8 mouse cellular contexts compared by ENCODE assay signal in the genomic region with DNA sequence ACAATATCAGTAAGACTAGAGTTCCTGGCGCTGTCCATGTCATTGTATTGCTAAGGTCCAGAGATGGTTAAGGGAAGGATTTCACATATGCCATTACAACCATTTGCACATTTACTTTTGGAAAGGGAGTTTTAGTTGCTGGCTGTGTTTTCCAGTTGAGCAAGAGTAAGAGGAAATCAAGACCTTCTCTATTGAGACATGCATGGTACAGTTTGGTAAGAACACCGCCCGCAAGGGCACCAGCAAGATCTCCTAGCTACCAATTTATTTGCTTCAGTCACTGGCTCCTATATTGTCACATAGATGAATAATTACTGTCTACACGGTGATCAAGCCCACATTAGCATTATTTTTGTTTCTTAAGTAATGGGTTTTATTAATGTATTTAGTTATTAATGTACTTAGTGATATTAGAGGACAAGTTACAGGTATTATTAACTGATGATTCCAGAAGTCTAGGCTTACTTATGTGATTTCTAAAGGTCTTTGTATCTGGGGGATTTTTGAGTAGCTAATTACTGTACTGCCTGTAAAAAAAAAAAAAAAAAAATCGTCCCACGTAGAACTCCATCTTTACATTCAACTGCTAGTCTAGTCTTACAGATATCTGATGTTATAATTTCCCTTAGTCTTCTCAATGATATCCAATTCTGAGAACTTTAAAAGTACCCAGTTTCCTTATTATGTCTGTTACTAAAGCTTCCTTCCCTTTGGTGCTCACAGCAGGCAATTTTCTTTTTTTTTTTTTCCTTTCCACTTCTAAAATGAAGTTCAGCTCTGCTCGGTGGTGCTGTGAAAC. TPM values are rescaled to one million over a fixed set of nuclear protein-coding genes. Genes with fewer than 3 reads are reported as not detected.
DNase-seq lines count a peak whose midpoint lies in the region; ATAC-seq and TF ChIP-seq lines count a peak whose summit lies in the region.

No protein-coding gene starts in this region.

- no peak for DNase-seq in kidney, postnatal 25 days
- DNase-seq in thymus, postnatal 36 days: no peak
- no peak for DNase-seq in adrenal gland, postnatal 25 days
- no peak for DNase-seq in left cerebral cortex, adult 8-10 months (ENCODE audit: low spot score in 2 of 2)

- peak overlapping the region; percentile 68 for H3K9ac ChIP-seq in kidney, embryonic 14.5 days (ENCODE audit: low read depth, low read length)
- H3K9ac ChIP-seq in intestine, embryonic 16.5 days (ENCODE audit: low read depth, low read length): peak overlapping the region; percentile 75
- H3K9ac ChIP-seq in midbrain, embryonic 16.5 days (ENCODE audit: low read depth, low read length): peak overlapping the region; percentile 79; the same call in 1 of the 2 replicates

- no peak overlapping the region for H3K27ac ChIP-seq in kidney, embryonic 14.5 days (ENCODE audit: low read depth, low read length)
- no peak overlapping the region for H3K27ac ChIP-seq in cortical plate, adult 2 months (ENCODE audit: insufficient read depth, low read length)
- H3K27ac ChIP-seq in intestine, embryonic 16.5 days (ENCODE audit: low read length): peak overlapping the region; percentile 85
- H3K27ac ChIP-seq in midbrain, embryonic 16.5 days (ENCODE audit: low read length): no peak overlapping the region

- H3K4me3 ChIP-seq in kidney, embryonic 14.5 days (ENCODE audit: low read length): peak overlapping the region; percentile 72
- peak overlapping the region; percentile 78 for H3K4me3 ChIP-seq in cortical plate, adult 2 months (ENCODE audit: insufficient read depth, low read length)
- peak overlapping the region; percentile 72 for H3K4me3 ChIP-seq in intestine, embryonic 16.5 days (ENCODE audit: low read length)
- H3K4me3 ChIP-seq in midbrain, embryonic 16.5 days (ENCODE audit: low read depth, low read length): peak overlapping the region; percentile 88

- H3K36me3 ChIP-seq in kidney, embryonic 14.5 days (ENCODE audit: control insufficient read depth, insufficient read depth, low read length): no peaks in the 10 kb centered on the region
- no peaks in the 10 kb centered on the region for H3K36me3 ChIP-seq in intestine, embryonic 16.5 days (ENCODE audit: control insufficient read depth, insufficient read depth, low read length)
- H3K36me3 ChIP-seq in midbrain, embryonic 16.5 days (ENCODE audit: control insufficient read depth, insufficient read depth, low read length): no peaks in the 10 kb centered on the region

- peak overlapping the region; percentile 87 for H3K4me2 ChIP-seq in kidney, embryonic 14.5 days (replicated peaks; ENCODE audit: low read depth, low read length)
- peak overlapping the region; percentile 76 for H3K4me2 ChIP-seq in intestine, embryonic 16.5 days (ENCODE audit: low read depth, low read length)
- H3K4me2 ChIP-seq in midbrain, embryonic 16.5 days (ENCODE audit: low read length): peak overlapping the region; percentile 84

- ATAC-seq in kidney, embryonic 14.5 days (ENCODE audit: low FRiP score, low TSS enrichment): no peak
- no peak for ATAC-seq in intestine, embryonic 16.5 days
- no peak for ATAC-seq in midbrain, embryonic 16.5 days

- TF ChIP-seq POLR2A in cortical plate, adult 2 months (IDR thresholded peaks at IDR 0.05; ENCODE audit: extremely low read depth, insufficient read depth, low read length): no peak

- no peak for TF ChIP-seq CTCF in cortical plate, adult 2 months (IDR thresholded peaks at IDR 0.05; ENCODE audit: extremely low read depth, insufficient read depth, low read length)

- no peaks in the 10 kb centered on the region; the same call in 1 of the 2 replicates for H3K27me3 ChIP-seq in kidney, embryonic 14.5 days (ENCODE audit: control insufficient read depth, insufficient read depth, low read length)
- H3K27me3 ChIP-seq in intestine, embryonic 16.5 days (replicated peaks; ENCODE audit: control insufficient read depth, insufficient read depth, low read length): no peaks in the 10 kb centered on the region
- no peaks in the 10 kb centered on the region; the same call in 1 of the 2 replicates for H3K27me3 ChIP-seq in midbrain, embryonic 16.5 days (ENCODE audit: control insufficient read depth, insufficient read depth, low read depth, low read length)

- H3K9me3 ChIP-seq in kidney, embryonic 14.5 days (ENCODE audit: control insufficient read depth, low read length): no peaks in the 10 kb centered on the region
- no peaks in the 10 kb centered on the region for H3K9me3 ChIP-seq in intestine, embryonic 16.5 days (ENCODE audit: control insufficient read depth, low read length)
- H3K9me3 ChIP-seq in midbrain, embryonic 16.5 days (replicated peaks; ENCODE audit: control insufficient read depth, low read length, poor library complexity, severe bottlenecking): no peaks in the 10 kb centered on the region

- 0 out of 2 replicates have a peak, but pooled peaks cover 3% of the 10 kb centered on the region for H3K4me1 ChIP-seq in kidney, embryonic 14.5 days (ENCODE audit: control insufficient read depth, insufficient read depth, low read length)
- H3K4me1 ChIP-seq in cortical plate, adult 2 months (ENCODE audit: control insufficient read depth, insufficient read depth, low read length): no peaks in the 10 kb centered on the region; the same call in 1 of the 2 replicates
- H3K4me1 ChIP-seq in intestine, embryonic 16.5 days (ENCODE audit: control insufficient read depth, insufficient read depth, low read length): 0 out of 2 replicates have a peak, but pooled peaks cover 9% of the 10 kb centered on the region
- 0 out of 2 replicates have a peak, but pooled peaks cover 2% of the 10 kb centered on the region for H3K4me1 ChIP-seq in midbrain, embryonic 16.5 days (ENCODE audit: control insufficient read depth, insufficient read depth, low read length)

- WGBS in kidney, embryonic 14.5 days: 45% methylated on average over 7 of the region's 7 CpGs
- WGBS in intestine, embryonic 16.5 days: 40% methylated on average over 7 of the region's 7 CpGs
- WGBS in midbrain, embryonic 16.5 days: 43% methylated on average over 7 of the region's 7 CpGs

RNA-seq across cellular contexts. Expression of a gene that starts 0.9 kb away (rescaled TPM):
- polyA plus RNA-seq in kidney, embryonic 14.5 days (2014; fragmentation: Nextera tagmentation; extraction: Ambion mirVana): 5.8 and 6.7 TPM in 2 replicates
- 4.2 and 4.6 TPM in 2 replicates for polyA plus RNA-seq in cortical plate, adult 2 months (2012; rRNA removed)
- polyA plus RNA-seq in intestine, embryonic 16.5 days (2015; fragmentation: Nextera tagmentation; extraction: Ambion mirVana): 3.0 and 8.9 TPM in 2 replicates
- 6.8 and 8.5 TPM in 2 replicates for polyA plus RNA-seq in midbrain, embryonic 16.5 days (2015; fragmentation: Nextera tagmentation; extraction: Ambion mirVana)
- 3.0 and 4.6 TPM in 2 replicates for total RNA-seq in adrenal gland, postnatal 25 days (2021)
- 1 to 10 TPM; 3.3 to 3.9 (median 3.7) TPM for total RNA-seq in left cerebral cortex, adult 8-10 months (2022)

RNA-seq across cellular contexts. Expression of a gene that starts 57.9 kb away (rescaled TPM):
- polyA plus RNA-seq in kidney, embryonic 14.5 days (2014; fragmentation: Nextera tagmentation; extraction: Ambion mirVana): 54.9 and 60.9 TPM in 2 replicates
- 61.1 and 65.5 TPM in 2 replicates for polyA plus RNA-seq in cortical plate, adult 2 months (2012; rRNA removed)
- 87.4 and 101 TPM in 2 replicates for polyA plus RNA-seq in intestine, embryonic 16.5 days (2015; fragmentation: Nextera tagmentation; extraction: Ambion mirVana)
- polyA plus RNA-seq in midbrain, embryonic 16.5 days (2015; fragmentation: Nextera tagmentation; extraction: Ambion mirVana): 90.2 and 92.1 TPM in 2 replicates
- 35.7 and 40.3 TPM in 2 replicates for total RNA-seq in adrenal gland, postnatal 25 days (2021)
- 10 to 100 TPM; 77.7 to 88.8 (median 82.2) TPM for total RNA-seq in left cerebral cortex, adult 8-10 months (2022)
